Mouse (Mus musculus) liver, embryonic 14.5 days (tissue): Measurements from ENCODE around the gene Rbfox1.

Experiments used
- CTCF ChIP-seq: IDR thresholded peaks from 2 replicates; pipeline ENCODE4 v1.5.1; 2016; ENCODE audit warnings: antibody characterized with exemption, low read depth, control low read depth
- EP300 ChIP-seq: IDR thresholded peaks from 2 replicates; pipeline ENCODE4 v1.6.1; 2016; ENCODE audit warnings: antibody characterized with exemption, low read depth

DNA sequence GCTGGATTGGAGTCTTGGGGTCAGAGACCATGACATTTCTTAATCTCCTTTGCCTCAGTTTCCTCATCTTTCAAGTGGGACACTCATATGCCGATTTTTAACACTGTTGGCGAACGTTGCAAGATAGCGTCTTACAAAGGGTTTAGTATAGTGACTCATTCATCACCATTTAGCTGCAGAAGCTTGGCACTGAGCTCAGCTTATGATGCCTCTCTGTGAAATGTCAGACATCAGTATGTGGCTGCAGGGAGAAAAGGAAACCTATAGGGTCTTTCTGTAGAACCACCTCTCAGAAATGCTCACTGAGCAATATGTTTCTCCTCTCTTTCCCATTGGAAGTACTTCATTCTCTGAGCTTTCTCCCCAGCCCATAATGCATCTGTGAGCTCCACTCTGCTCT is 356.2 kb downstream of the Rbfox1 start:
- no peak for TF ChIP-seq CTCF
- TF ChIP-seq EP300, result no peak
